Mouse (Mus musculus) midbrain, embryonic 16.5 days (tissue): ENCODE results near the gene Robo1. TPM values are rescaled to one million over a fixed set of nuclear protein-coding genes. Genes with fewer than 3 reads are reported as not detected.

Experiments used
- ATAC-seq: fragments of 200-750 bp; cut with Nextera tagmentation; 2 replicates; pipeline ENCODE4 v1.8.0; 2017; ENCODE audit warnings: moderate TSS enrichment
- H3K27ac ChIP-seq: fragments of 300-500 bp; sonication (generic); 2 replicates; pipeline ENCODE4 v1.5.1; 2014; ENCODE audit warnings: mild to moderate bottlenecking, low read length, mixed read lengths
- H3K27me3 ChIP-seq: fragments of 300-500 bp; sonication (generic); 2 replicates; pipeline ENCODE4 v1.6.1; 2014; ENCODE audit warnings: low read depth, low read length, mixed read lengths; ENCODE audit not compliant: control insufficient read depth, insufficient read depth
- H3K36me3 ChIP-seq: fragments of 300-500 bp; sonication (generic); 2 replicates; pipeline ENCODE4 v1.6.1; 2014; ENCODE audit warnings: mild to moderate bottlenecking, low read length, moderate library complexity, mixed read lengths; ENCODE audit not compliant: control insufficient read depth, insufficient read depth
- H3K4me1 ChIP-seq: fragments of 300-500 bp; sonication (generic); 2 replicates; pipeline ENCODE4 v1.6.1; 2014; ENCODE audit warnings: mild to moderate bottlenecking, low read length, mixed read lengths; ENCODE audit not compliant: control insufficient read depth, insufficient read depth
- H3K4me2 ChIP-seq: fragments of 300-500 bp; sonication (generic); 2 replicates; pipeline ENCODE4 v1.6.1; 2014; ENCODE audit warnings: mild to moderate bottlenecking, low read length, mixed read lengths
- H3K4me3 ChIP-seq: fragments of 300-500 bp; sonication (generic); 2 replicates; pipeline ENCODE4 v1.5.1; 2014; ENCODE audit warnings: low read depth, mild to moderate bottlenecking, low read length, moderate library complexity, mixed read lengths
- H3K9ac ChIP-seq: fragments of 300-500 bp; sonication (generic); 2 replicates; pipeline ENCODE4 v1.6.1; 2014; ENCODE audit warnings: low read depth, low read length, mixed read lengths
- H3K9me3 ChIP-seq: fragments of 300-500 bp; sonication (generic); replicated peaks from 2 replicates; pipeline ENCODE4 v1.6.1; 2014; ENCODE audit warnings: mild to moderate bottlenecking, low read length, mixed read lengths; ENCODE audit not compliant: control insufficient read depth, poor library complexity, severe bottlenecking
- WGBS: fragments of 180-500 bp; shearing (Covaris S2); extraction: QIAGEN DNeasy Blood & Tissue Kit; methylation state at CpG from one replicate; pipeline ENCODE4 v1.1.7; 2014; 5-methylcytosine and 5-hydroxymethylcytosine counted together
- polyA plus RNA-seq: library from polyadenylated mRNA; unstranded; fragments of >200 nt; fragmentation: Nextera tagmentation; extraction: Ambion mirVana; gene quantifications from 2 replicates; pipeline ENCODE4 v1.2.1, GENCODE M21; 2015

Robo1 gene
- polyA plus RNA-seq, 1 experiment from 2014 or later, result 47.9 TPM

- Histone ChIP-seq H3K4me2 (peak overlapping the region; percentile 2; the same call in 1 of the 2 replicates), H3K27ac (no peak overlapping the region), H3K4me3 (no peak overlapping the region)
Observed at GRCm38 (mm10) chr16:72976849-72977576, 668.9 kb downstream of the Robo1 start.

GRCm38 (mm10) chr16:72979407-72980219, 671.5 kb downstream of the Robo1 start:
- 27% methylated on average over 8 of the region's 8 CpGs for WGBS
- no peak overlapping the region for H3K27ac ChIP-seq

More at GRCm38 (mm10) chr16:72976849-72977576, 668.9 kb downstream of the Robo1 start:
- peaks cover 10% of the 10 kb centered on the region; the same call in 1 of the 2 replicates for H3K4me1 ChIP-seq
- peak overlapping the region; percentile 33; the same call in 1 of the 2 replicates for H3K9ac ChIP-seq
- H3K36me3 ChIP-seq, result no peaks in the 10 kb centered on the region
- no peaks in the 10 kb centered on the region for H3K9me3 ChIP-seq
- 45% methylated on average over 19 of the region's 19 CpGs for WGBS
- peak; percentile 40; the same call in 1 of the 2 replicates for ATAC-seq
- no peaks in the 10 kb centered on the region for H3K27me3 ChIP-seq

DNA sequence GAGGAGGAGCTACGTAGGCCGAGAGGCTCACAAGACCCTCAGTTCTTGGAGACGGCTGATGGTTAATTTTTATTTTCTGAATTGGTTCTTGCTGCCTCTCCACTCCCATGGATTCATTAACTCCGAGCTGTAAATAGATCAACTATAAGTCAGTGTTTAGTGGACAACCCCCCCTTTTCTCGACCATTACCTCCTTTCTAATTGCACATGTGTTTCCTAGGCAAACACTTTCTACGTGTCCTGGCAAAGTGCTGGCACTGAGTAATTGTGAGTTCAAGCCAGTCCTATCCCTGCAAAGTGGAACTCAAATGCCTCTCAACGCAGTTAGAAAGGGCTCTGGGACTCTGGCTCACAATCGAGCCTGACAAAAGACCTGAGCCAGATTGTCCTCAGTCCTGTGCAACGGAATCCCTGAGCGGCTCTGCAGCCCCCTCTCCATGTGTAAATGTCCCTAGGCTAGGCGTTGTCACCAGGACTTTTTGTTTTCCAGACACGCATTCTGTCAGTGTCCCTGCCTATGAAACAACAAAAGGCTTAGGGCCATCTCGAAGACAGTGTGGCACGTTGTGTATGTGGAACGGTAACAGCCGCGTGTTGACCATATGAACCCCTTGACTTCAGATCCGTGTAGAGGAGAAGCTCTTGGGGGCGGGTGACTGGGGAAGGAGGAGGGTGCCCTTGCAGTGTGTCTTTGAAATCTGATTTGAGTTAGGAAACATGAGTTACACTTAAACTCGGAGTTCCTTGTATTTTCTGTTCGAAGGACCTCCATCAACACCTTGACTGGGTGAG, 682.5 kb downstream of the Robo1 start:
- Histone ChIP-seq H3K9me3 (no peaks in the 10 kb centered on the region), H3K27me3 (no peaks in the 10 kb centered on the region), H3K4me3 (no peak overlapping the region), H3K27ac (no peak overlapping the region), H3K36me3 (peaks cover 2% of the 10 kb centered on the region; the same call in 1 of the 2 replicates), H3K4me2 (no peak overlapping the region), H3K4me1 (peaks cover 3% of the 10 kb centered on the region; the same call in 1 of the 2 replicates), H3K9ac (no peak overlapping the region)
- ATAC-seq, result no peak
- WGBS, result 86% methylated on average over 21 of the region's 21 CpGs

More at GRCm38 (mm10) chr16:72979407-72980219, 671.5 kb downstream of the Robo1 start:
- Histone ChIP-seq H3K27me3 (no peaks in the 10 kb centered on the region), H3K9me3 (no peaks in the 10 kb centered on the region), H3K4me1 (peaks cover 10% of the 10 kb centered on the region; the same call in 1 of the 2 replicates), H3K9ac (no peak overlapping the region), H3K36me3 (no peaks in the 10 kb centered on the region), H3K4me2 (no peak overlapping the region), H3K4me3 (no peak overlapping the region)
- peak; percentile 74 for ATAC-seq

GRCm38 (mm10) chr16:72993189-72993588, 685.1 kb downstream of the Robo1 start:
- Histone ChIP-seq H3K27ac (no peak overlapping the region), H3K9me3 (no peaks in the 10 kb centered on the region), H3K4me3 (no peak overlapping the region), H3K4me1 (peaks cover 11% of the 10 kb centered on the region), H3K4me2 (no peak overlapping the region), H3K9ac (no peak overlapping the region), H3K27me3 (no peaks in the 10 kb centered on the region), H3K36me3 (peaks cover 2% of the 10 kb centered on the region; the same call in 1 of the 2 replicates)
- 79% methylated on average over 8 of the region's 8 CpGs for WGBS
- ATAC-seq, result no peak

- WGBS, result 87% methylated on average over 10 of the region's 10 CpGs
- no peak overlapping the region for H3K4me2 ChIP-seq
- H3K27me3 ChIP-seq, result no peaks in the 10 kb centered on the region
- no peak for ATAC-seq
- H3K9ac ChIP-seq, result no peak overlapping the region
- H3K9me3 ChIP-seq, result no peaks in the 10 kb centered on the region
- H3K27ac ChIP-seq, result no peak overlapping the region
- peaks cover 11% of the 10 kb centered on the region for H3K4me1 ChIP-seq
- no peak overlapping the region for H3K4me3 ChIP-seq
- H3K36me3 ChIP-seq, result peaks cover 2% of the 10 kb centered on the region; the same call in 1 of the 2 replicates
Observed at GRCm38 (mm10) chr16:72993594-72993993, 685.5 kb downstream of the Robo1 start.

- peak overlapping the region; percentile 35 for H3K4me2 ChIP-seq
- H3K4me1 ChIP-seq, result peaks cover 11% of the 10 kb centered on the region
- ATAC-seq, result no peak
- no peak overlapping the region for H3K4me3 ChIP-seq
- H3K9me3 ChIP-seq, result no peaks in the 10 kb centered on the region
- WGBS, result 13% methylated on average over 8 of the region's 8 CpGs
- peak overlapping the region; percentile 44; the same call in 1 of the 2 replicates for H3K9ac ChIP-seq
- H3K27me3 ChIP-seq, result no peaks in the 10 kb centered on the region
- peak overlapping the region; percentile 69 for H3K27ac ChIP-seq
- peaks cover 2% of the 10 kb centered on the region; the same call in 1 of the 2 replicates for H3K36me3 ChIP-seq
Observed at GRCm38 (mm10) chr16:72995251-72995954, 687.3 kb downstream of the Robo1 start.

DNA sequence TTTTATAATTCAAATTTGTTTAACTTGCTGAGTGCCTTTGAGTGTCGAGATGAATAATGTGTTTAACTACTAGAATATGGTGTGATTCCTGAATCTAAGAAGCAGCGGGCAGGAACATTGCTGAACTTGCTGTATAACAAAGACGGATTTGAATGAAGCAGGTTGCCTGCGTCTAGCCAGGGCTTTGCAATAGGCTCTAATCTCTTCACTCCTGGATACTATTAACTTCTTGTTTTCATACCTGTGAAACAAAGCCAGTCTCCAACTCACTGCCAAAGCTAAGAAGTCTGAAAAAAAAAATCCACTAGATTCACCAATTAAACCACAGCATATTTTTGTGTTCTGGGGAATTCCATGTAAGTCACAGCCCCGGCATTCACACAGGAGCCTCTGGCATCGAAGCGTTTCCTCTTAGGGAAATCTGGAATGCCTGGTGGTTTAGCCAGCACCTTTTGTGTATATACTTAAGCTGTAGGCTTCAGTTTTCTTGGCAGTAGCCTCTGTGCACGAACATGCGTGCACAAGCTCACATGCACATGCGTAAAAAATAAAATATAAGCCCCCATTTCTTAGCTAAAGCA, 687.9 kb downstream of the Robo1 start:
- Histone ChIP-seq H3K4me1 (peaks cover 11% of the 10 kb centered on the region), H3K36me3 (no peaks in the 10 kb centered on the region), H3K4me2 (no peak overlapping the region), H3K4me3 (no peak overlapping the region), H3K9ac (0 out of 2 replicates have a peak overlapping the region, but pooled peaks have one; percentile 41), H3K27me3 (no peaks in the 10 kb centered on the region), H3K9me3 (no peaks in the 10 kb centered on the region), H3K27ac (peak overlapping the region; percentile 69)
- 37% methylated on average over 10 of the region's 10 CpGs for WGBS
- no peak for ATAC-seq

GRCm38 (mm10) chr16:72998677-72999076, 690.6 kb downstream of the Robo1 start:
- no peak overlapping the region for H3K4me3 ChIP-seq
- 78% methylated on average over 6 of the region's 6 CpGs for WGBS
- no peak overlapping the region for H3K9ac ChIP-seq
- no peaks in the 10 kb centered on the region for H3K9me3 ChIP-seq
- H3K36me3 ChIP-seq, result peaks cover 2% of the 10 kb centered on the region; the same call in 1 of the 2 replicates
- no peak overlapping the region for H3K4me2 ChIP-seq
- no peaks in the 10 kb centered on the region for H3K27me3 ChIP-seq
- no peak for ATAC-seq
- no peak overlapping the region for H3K27ac ChIP-seq
- peaks cover 11% of the 10 kb centered on the region for H3K4me1 ChIP-seq
